Mouse (Mus musculus): ENCODE measurements at regions not wholly inside any gene's neighbourhood (a gene's known extent, or its start where the extent isn't known, plus 50 kb on each side); places are given as distances from the start of the nearest gene placed in this dataset.

GRCm38 (mm10) chr14:14596057-14596809, 105.8 kb upstream of the Slc4a7 start:
- no peak overlapping the region for H3K9ac ChIP-seq
- H3K36me3 ChIP-seq (replicated peaks): no peaks in the 10 kb centered on the region
- H3K27me3 ChIP-seq: no peaks in the 10 kb centered on the region
- no peak overlapping the region for H3K4me2 ChIP-seq
- H3K4me1 ChIP-seq (replicated peaks): peaks cover 5% of the 10 kb centered on the region; the same call in 1 of the 2 replicates
- no peak for ATAC-seq (ENCODE audit: insufficient read depth)
- H3K27ac ChIP-seq (replicated peaks): no peak overlapping the region
- no peaks in the 10 kb centered on the region for H3K9me3 ChIP-seq (replicated peaks)
- WGBS (ENCODE audit: insufficient replicate concordance): 60% methylated on average over 3 of the region's 3 CpGs
- H3K4me3 ChIP-seq (replicated peaks): no peak overlapping the region

- H3K4me2 ChIP-seq: no peak overlapping the region
- H3K27me3 ChIP-seq: no peaks in the 10 kb centered on the region
- no peak overlapping the region for H3K9ac ChIP-seq
- WGBS (ENCODE audit: insufficient replicate concordance): 27% methylated on average over 2 of the region's 2 CpGs
- no peaks in the 10 kb centered on the region for H3K4me1 ChIP-seq (replicated peaks)
- no peaks in the 10 kb centered on the region for H3K36me3 ChIP-seq (replicated peaks)
- H3K27ac ChIP-seq (replicated peaks): no peak overlapping the region
- no peaks in the 10 kb centered on the region for H3K9me3 ChIP-seq (replicated peaks)
- no peak overlapping the region for H3K4me3 ChIP-seq (replicated peaks)
- ATAC-seq (ENCODE audit: insufficient read depth): no peak
These were observed 102.5 kb upstream of the Slc4a7 start for GRCm38 (mm10) chr14:14599586-14599985.

GRCm38 (mm10) chr14:14599990-14600389, 102.1 kb upstream of the Slc4a7 start:
- no peak for ATAC-seq (ENCODE audit: insufficient read depth)
- Histone ChIP-seq H3K4me2 (no peak overlapping the region), H3K4me1 (replicated peaks) (no peaks in the 10 kb centered on the region), H3K27me3 (no peaks in the 10 kb centered on the region), H3K27ac (replicated peaks) (no peak overlapping the region), H3K9me3 (replicated peaks) (no peaks in the 10 kb centered on the region), H3K4me3 (replicated peaks) (no peak overlapping the region), H3K36me3 (replicated peaks) (no peaks in the 10 kb centered on the region), H3K9ac (no peak overlapping the region)
- 32% methylated on average over 6 of the region's 6 CpGs for WGBS (ENCODE audit: insufficient replicate concordance)

GRCm38 (mm10) chr14:14603439-14603838, 98.6 kb upstream of the Slc4a7 start:
- H3K9ac ChIP-seq: no peak overlapping the region
- no peak overlapping the region for H3K4me3 ChIP-seq (replicated peaks)
- 11% methylated on average over 1 of the region's 1 CpGs for WGBS (ENCODE audit: insufficient replicate concordance)
- H3K4me2 ChIP-seq: no peak overlapping the region
- H3K27ac ChIP-seq (replicated peaks): no peak overlapping the region
- no peaks in the 10 kb centered on the region for H3K36me3 ChIP-seq (replicated peaks)
- H3K27me3 ChIP-seq: no peaks in the 10 kb centered on the region
- no peaks in the 10 kb centered on the region for H3K9me3 ChIP-seq (replicated peaks)
- H3K4me1 ChIP-seq (replicated peaks): no peaks in the 10 kb centered on the region
- ATAC-seq (ENCODE audit: insufficient read depth): no peak

- no peak for ATAC-seq (ENCODE audit: insufficient read depth)
- H3K4me3 ChIP-seq (replicated peaks): no peak overlapping the region
- no peak overlapping the region for H3K4me2 ChIP-seq
- no peaks in the 10 kb centered on the region for H3K36me3 ChIP-seq (replicated peaks)
- no peak overlapping the region for H3K9ac ChIP-seq
- H3K27ac ChIP-seq (replicated peaks): no peak overlapping the region
- H3K9me3 ChIP-seq (replicated peaks): no peaks in the 10 kb centered on the region
- H3K4me1 ChIP-seq (replicated peaks): no peaks in the 10 kb centered on the region
- WGBS (ENCODE audit: insufficient replicate concordance): 62% methylated on average over 3 of the region's 3 CpGs
- no peaks in the 10 kb centered on the region for H3K27me3 ChIP-seq
These were observed 95.0 kb upstream of the Slc4a7 start for GRCm38 (mm10) chr14:14607074-14607473.

- Histone ChIP-seq H3K27me3 (no peaks in the 10 kb centered on the region), H3K4me2 (no peak overlapping the region), H3K36me3 (replicated peaks) (no peaks in the 10 kb centered on the region), H3K27ac (replicated peaks) (no peak overlapping the region), H3K9ac (no peak overlapping the region), H3K4me1 (replicated peaks) (no peaks in the 10 kb centered on the region), H3K9me3 (replicated peaks) (no peaks in the 10 kb centered on the region), H3K4me3 (replicated peaks) (no peak overlapping the region)
- 42% methylated on average over 3 of the region's 3 CpGs for WGBS (ENCODE audit: insufficient replicate concordance)
- ATAC-seq (ENCODE audit: insufficient read depth): no peak
These were observed 89.8 kb upstream of the Slc4a7 start for GRCm38 (mm10) chr14:14612245-14612644.

- no peak overlapping the region for H3K27ac ChIP-seq (replicated peaks)
- no peak overlapping the region for H3K4me3 ChIP-seq (replicated peaks)
- no peaks in the 10 kb centered on the region for H3K4me1 ChIP-seq (replicated peaks)
- H3K9me3 ChIP-seq (replicated peaks): no peaks in the 10 kb centered on the region
- WGBS (ENCODE audit: insufficient replicate concordance): 63% methylated on average over 5 of the region's 5 CpGs
- H3K9ac ChIP-seq: no peak overlapping the region
- no peaks in the 10 kb centered on the region for H3K36me3 ChIP-seq (replicated peaks)
- H3K27me3 ChIP-seq: no peaks in the 10 kb centered on the region
- no peak overlapping the region for H3K4me2 ChIP-seq
- no peak for ATAC-seq (ENCODE audit: insufficient read depth)
These were observed 81.8 kb upstream of the Slc4a7 start for GRCm38 (mm10) chr14:14620316-14620715.

GRCm38 (mm10) chr14:14628673-14629072, 73.4 kb upstream of the Slc4a7 start:
- ATAC-seq (ENCODE audit: insufficient read depth): no peak
- 51% methylated on average over 1 of the region's 1 CpGs for WGBS (ENCODE audit: insufficient replicate concordance)
- no peak overlapping the region for H3K4me3 ChIP-seq (replicated peaks)
- no peaks in the 10 kb centered on the region for H3K9me3 ChIP-seq (replicated peaks)
- no peaks in the 10 kb centered on the region for H3K27me3 ChIP-seq
- H3K9ac ChIP-seq: no peak overlapping the region
- peaks cover 17% of the 10 kb centered on the region for H3K4me1 ChIP-seq (replicated peaks)
- no peak overlapping the region for H3K4me2 ChIP-seq
- no peak overlapping the region for H3K27ac ChIP-seq (replicated peaks)
- H3K36me3 ChIP-seq (replicated peaks): no peaks in the 10 kb centered on the region

GRCm38 (mm10) chr14:14631750-14632149, 70.3 kb upstream of the Slc4a7 start:
- no peaks in the 10 kb centered on the region for H3K9me3 ChIP-seq (replicated peaks)
- H3K4me3 ChIP-seq (replicated peaks): no peak overlapping the region
- 18% methylated on average over 6 of the region's 6 CpGs for WGBS (ENCODE audit: insufficient replicate concordance)
- no peak overlapping the region for H3K9ac ChIP-seq
- H3K36me3 ChIP-seq (replicated peaks): no peaks in the 10 kb centered on the region
- H3K27ac ChIP-seq (replicated peaks): no peak overlapping the region
- no peak overlapping the region; the same call in 1 of the 2 replicates for H3K4me2 ChIP-seq
- no peaks in the 10 kb centered on the region for H3K27me3 ChIP-seq
- H3K4me1 ChIP-seq (replicated peaks): peaks cover 18% of the 10 kb centered on the region
- ATAC-seq (ENCODE audit: insufficient read depth): no peak

GRCm38 (mm10) chr14:14632471-14632870, 69.6 kb upstream of the Slc4a7 start:
- H3K27ac ChIP-seq (replicated peaks): no peak overlapping the region

GRCm38 (mm10) chr14:14632951-14633931, 68.8 kb upstream of the Slc4a7 start:
- no peaks in the 10 kb centered on the region for H3K36me3 ChIP-seq (replicated peaks)
- H3K4me1 ChIP-seq (replicated peaks): peaks cover 18% of the 10 kb centered on the region
- 0 out of 2 replicates have a peak overlapping the region, but pooled peaks have one; percentile 11 for H3K9ac ChIP-seq
- ATAC-seq (ENCODE audit: insufficient read depth): no peak
- H3K27ac ChIP-seq (replicated peaks): no peak overlapping the region
- H3K9me3 ChIP-seq (replicated peaks): no peaks in the 10 kb centered on the region
- H3K4me2 ChIP-seq: peak overlapping the region; percentile 69
- H3K27me3 ChIP-seq: no peaks in the 10 kb centered on the region
- WGBS (ENCODE audit: insufficient replicate concordance): 4% methylated on average over 22 of the region's 22 CpGs
- peak overlapping the region; percentile 43 for H3K4me3 ChIP-seq (replicated peaks)

More at GRCm38 (mm10) chr14:14632471-14632870, 69.6 kb upstream of the Slc4a7 start:
- Histone ChIP-seq H3K4me1 (replicated peaks) (peaks cover 18% of the 10 kb centered on the region), H3K9ac (0 out of 2 replicates have a peak overlapping the region, but pooled peaks have one; percentile 11), H3K36me3 (replicated peaks) (no peaks in the 10 kb centered on the region), H3K4me2 (peak overlapping the region; percentile 69), H3K4me3 (replicated peaks) (peak overlapping the region; percentile 43), H3K27me3 (no peaks in the 10 kb centered on the region), H3K9me3 (replicated peaks) (no peaks in the 10 kb centered on the region)
- ATAC-seq (ENCODE audit: insufficient read depth): no peak
- 3% methylated on average over 15 of the region's 15 CpGs for WGBS (ENCODE audit: insufficient replicate concordance)

All from liver, embryonic 15.5 days (tissue).